Mouse (Mus musculus): ENCODE data around the gene Rbp1. TPM values are rescaled to one million over a fixed set of nuclear protein-coding genes. Genes with fewer than 3 reads are reported as not detected.

The Rbp1 gene
- polyA plus RNA-seq, 1 experiment from 2014 or later = 132 TPM

DNA sequence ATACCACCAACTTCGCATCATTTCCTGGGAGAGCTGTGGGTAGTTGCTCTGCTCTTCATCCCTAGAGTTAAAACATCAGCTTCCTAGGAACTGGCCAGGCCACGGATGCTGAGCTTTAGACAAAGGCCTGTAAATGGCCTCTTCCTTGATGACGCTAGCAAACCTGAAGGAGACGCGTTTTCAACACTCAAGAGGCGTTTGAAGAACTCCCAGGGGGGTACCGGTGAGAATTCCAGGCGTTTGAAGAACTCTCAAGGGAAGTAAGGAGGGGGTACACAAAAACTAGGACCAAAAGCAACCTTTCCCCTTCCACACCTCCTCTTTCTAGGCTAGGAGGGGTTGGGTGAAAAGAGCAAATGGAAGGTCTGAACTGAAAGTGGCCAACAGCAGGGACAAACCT, 1.5 kb downstream of the Rbp1 start:
- Histone ChIP-seq H3K9ac (peak overlapping the region; percentile 67), H3K4me3 (ENCODE audit: low read depth, low read length) (peak overlapping the region; percentile 62), H3K4me1 (ENCODE audit: insufficient read depth) (peaks cover 17% of the 10 kb centered on the region), H3K36me3 (ENCODE audit: insufficient read depth) (0 out of 2 replicates have a peak, but pooled peaks cover 1% of the 10 kb centered on the region), H3K27ac (ENCODE audit: low read depth) (peak overlapping the region; percentile 38; the same call in 1 of the 2 replicates), H3K27me3 (ENCODE audit: insufficient read depth, low read length) (no peaks in the 10 kb centered on the region), H3K4me2 (peak overlapping the region; percentile 70), H3K9me3 (ENCODE audit: low read depth, low read length) (no peaks in the 10 kb centered on the region)
- no peak for TF ChIP-seq CTCF (IDR thresholded peaks at IDR 0.05; ENCODE audit: low read depth)
- DNase-seq = peak; percentile 47
- 0 out of 2 replicates have a peak, but pooled peaks have one; percentile 4 for ATAC-seq (ENCODE audit: insufficient read depth)
- WGBS = 4% methylated on average over 8 of the region's 8 CpGs

DNA sequence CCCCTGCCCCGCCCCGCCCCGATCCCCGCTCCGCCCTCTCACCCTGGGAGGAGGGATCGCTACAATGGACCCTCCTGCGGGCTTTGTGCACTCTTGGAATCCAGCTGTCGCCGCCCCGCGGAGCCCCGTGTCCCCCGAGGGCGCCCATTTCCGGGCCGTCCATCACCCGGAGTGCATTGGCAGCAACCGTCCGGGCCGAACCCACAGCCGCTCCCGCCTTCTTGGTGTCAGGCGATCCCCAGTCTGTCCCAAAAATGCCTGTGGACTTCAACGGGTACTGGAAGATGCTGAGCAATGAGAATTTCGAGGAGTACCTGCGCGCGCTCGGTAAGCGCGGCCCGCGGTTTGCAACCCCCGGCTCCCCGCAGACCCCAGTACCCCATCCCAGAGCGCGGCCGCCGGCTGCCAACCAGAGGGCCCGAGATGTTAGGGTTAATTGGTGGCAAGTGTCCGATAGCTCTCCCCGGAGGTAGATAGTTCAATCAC, 2.0 kb downstream of the Rbp1 start:
- peaks cover 22% of the 10 kb centered on the region for H3K4me1 ChIP-seq (ENCODE audit: insufficient read depth)

DNA sequence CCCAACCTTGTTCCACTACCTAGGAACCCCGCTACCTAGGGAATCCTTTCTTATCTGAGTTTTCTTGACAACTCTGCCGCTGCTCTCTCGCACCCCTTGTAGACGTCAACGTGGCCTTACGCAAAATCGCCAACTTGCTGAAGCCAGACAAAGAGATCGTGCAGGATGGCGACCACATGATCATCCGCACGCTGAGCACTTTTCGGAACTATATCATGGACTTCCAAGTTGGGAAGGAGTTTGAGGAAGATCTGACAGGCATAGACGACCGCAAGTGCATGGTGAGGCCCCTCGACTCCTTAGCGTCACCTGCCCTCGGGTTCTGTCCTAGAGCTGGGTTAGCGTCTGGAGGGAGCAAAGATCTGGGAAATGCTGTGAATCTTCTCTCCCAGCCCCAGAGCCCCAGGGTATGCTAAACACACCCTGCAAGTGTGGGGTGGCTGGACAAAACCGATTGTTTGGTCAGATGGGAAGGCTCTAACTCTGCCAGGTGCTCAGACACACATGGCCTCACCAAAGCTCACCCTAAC, 2.7 kb downstream of the Rbp1 start:
- Histone ChIP-seq H3K27me3 (ENCODE audit: insufficient read depth, low read length) (no peaks in the 10 kb centered on the region), H3K4me1 (ENCODE audit: insufficient read depth) (peaks cover 23% of the 10 kb centered on the region), H3K27ac (ENCODE audit: low read depth) (peak overlapping the region; percentile 76), H3K4me3 (ENCODE audit: low read depth, low read length) (peak overlapping the region; percentile 62), H3K36me3 (ENCODE audit: insufficient read depth) (0 out of 2 replicates have a peak, but pooled peaks cover 5% of the 10 kb centered on the region), H3K9me3 (ENCODE audit: low read depth, low read length) (no peaks in the 10 kb centered on the region), H3K4me2 (peak overlapping the region; percentile 70), H3K9ac (peak overlapping the region; percentile 67)
- WGBS = 2% methylated on average over 19 of the region's 19 CpGs
- peak; percentile 50 for DNase-seq
- ATAC-seq (ENCODE audit: insufficient read depth) = no peak
- TF ChIP-seq CTCF (IDR thresholded peaks at IDR 0.05; ENCODE audit: low read depth) = no peak

More for the DNA sequence above, 2.0 kb downstream of the Rbp1 start:
- Histone ChIP-seq H3K4me3 (ENCODE audit: low read depth, low read length) (peak overlapping the region; percentile 62), H3K9ac (peak overlapping the region; percentile 67), H3K36me3 (ENCODE audit: insufficient read depth) (0 out of 2 replicates have a peak, but pooled peaks cover 5% of the 10 kb centered on the region), H3K4me2 (peak overlapping the region; percentile 70), H3K27me3 (ENCODE audit: insufficient read depth, low read length) (no peaks in the 10 kb centered on the region), H3K27ac (ENCODE audit: low read depth) (peak overlapping the region; percentile 76), H3K9me3 (ENCODE audit: low read depth, low read length) (no peaks in the 10 kb centered on the region)
- 1% methylated on average over 42 of the region's 42 CpGs for WGBS
- peak; percentile 87 for DNase-seq
- TF ChIP-seq CTCF (IDR thresholded peaks at IDR 0.05; ENCODE audit: low read depth) = no peak
- peak; percentile 80 for ATAC-seq (ENCODE audit: insufficient read depth)

DNA sequence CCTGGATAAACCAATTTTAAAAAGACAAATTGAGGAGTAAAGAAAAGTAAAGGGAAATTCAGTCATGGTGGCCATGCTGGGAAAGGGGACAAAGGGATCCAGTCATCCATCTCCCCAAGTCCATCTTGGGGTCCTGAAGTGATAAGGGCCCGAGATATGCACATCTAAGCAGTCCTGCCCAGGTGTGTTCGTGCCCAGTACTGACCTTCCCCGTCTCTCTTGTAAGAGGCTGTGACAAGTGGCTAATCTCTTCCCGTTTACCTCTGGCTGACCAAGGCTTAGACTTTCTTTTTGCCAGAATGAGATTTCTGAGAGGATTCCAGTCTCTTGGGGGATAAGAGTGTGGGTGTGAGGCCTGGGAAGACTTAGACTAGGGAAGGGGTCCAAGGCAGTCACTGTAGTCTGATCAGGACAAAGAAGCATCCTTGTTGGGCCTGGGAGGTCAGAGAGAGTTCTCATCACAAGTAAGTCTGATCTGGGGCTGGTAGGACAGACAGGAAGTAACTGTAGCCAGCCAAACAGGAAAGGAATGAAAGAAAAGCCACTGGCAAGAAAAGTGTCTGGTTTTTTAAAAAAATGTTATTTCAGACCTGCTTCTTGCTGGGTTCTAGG, 5.3 kb downstream of the Rbp1 start:
- H3K4me1 ChIP-seq (ENCODE audit: insufficient read depth) = peaks cover 26% of the 10 kb centered on the region
- ATAC-seq (ENCODE audit: insufficient read depth) (no peak), DNase-seq (peak; percentile 32)
- TF ChIP-seq CTCF (IDR thresholded peaks at IDR 0.05; ENCODE audit: low read depth) = no peak
- peak overlapping the region; percentile 70 for H3K4me2 ChIP-seq
- H3K9me3 ChIP-seq (ENCODE audit: low read depth, low read length) = no peaks in the 10 kb centered on the region
- 45% methylated on average over 4 of the region's 4 CpGs for WGBS
- peaks cover 14% of the 10 kb centered on the region; the same call in 1 of the 2 replicates for H3K36me3 ChIP-seq (ENCODE audit: insufficient read depth)
- H3K27me3 ChIP-seq (ENCODE audit: insufficient read depth, low read length) = no peaks in the 10 kb centered on the region
- H3K9ac ChIP-seq = no peak overlapping the region
- H3K4me3 ChIP-seq (ENCODE audit: low read depth, low read length) = peak overlapping the region; percentile 62; the same call in 1 of the 2 replicates
- peak overlapping the region; percentile 89 for H3K27ac ChIP-seq (ENCODE audit: low read depth)

DNA sequence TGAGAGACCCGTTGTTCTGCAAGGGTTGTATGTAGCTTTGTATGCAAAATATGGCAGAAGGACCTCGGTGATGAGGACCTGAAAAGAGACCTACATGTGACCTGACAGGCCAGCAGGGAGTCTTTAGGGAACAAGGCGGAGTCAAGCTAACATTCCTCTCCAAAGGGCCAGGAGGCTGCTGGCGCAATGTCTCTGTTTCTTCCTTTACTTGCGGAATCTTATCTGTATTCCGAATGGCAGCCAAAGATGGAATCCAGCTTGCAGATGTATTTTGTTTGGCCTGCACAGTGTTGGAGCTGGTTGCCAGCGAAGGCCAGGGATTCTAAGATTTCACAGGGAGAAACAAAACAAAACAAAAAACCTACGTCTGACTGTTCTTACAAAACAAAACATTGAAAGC, 6.0 kb downstream of the Rbp1 start:
- Histone ChIP-seq H3K4me1 (ENCODE audit: insufficient read depth) (peaks cover 26% of the 10 kb centered on the region), H3K36me3 (ENCODE audit: insufficient read depth) (peaks cover 14% of the 10 kb centered on the region; the same call in 1 of the 2 replicates), H3K27ac (ENCODE audit: low read depth) (peak overlapping the region; percentile 89), H3K27me3 (ENCODE audit: insufficient read depth, low read length) (no peaks in the 10 kb centered on the region), H3K9ac (peak overlapping the region; percentile 7; the same call in 1 of the 2 replicates), H3K4me2 (peak overlapping the region; percentile 70), H3K4me3 (ENCODE audit: low read depth, low read length) (0 out of 2 replicates have a peak overlapping the region, but pooled peaks have one; percentile 8), H3K9me3 (ENCODE audit: low read depth, low read length) (no peaks in the 10 kb centered on the region)
- 24% methylated on average over 8 of the region's 8 CpGs for WGBS
- no peak for TF ChIP-seq CTCF (IDR thresholded peaks at IDR 0.05; ENCODE audit: low read depth)
- DNase-seq = peak; percentile 91
- ATAC-seq (ENCODE audit: insufficient read depth) = peak; percentile 33

DNA sequence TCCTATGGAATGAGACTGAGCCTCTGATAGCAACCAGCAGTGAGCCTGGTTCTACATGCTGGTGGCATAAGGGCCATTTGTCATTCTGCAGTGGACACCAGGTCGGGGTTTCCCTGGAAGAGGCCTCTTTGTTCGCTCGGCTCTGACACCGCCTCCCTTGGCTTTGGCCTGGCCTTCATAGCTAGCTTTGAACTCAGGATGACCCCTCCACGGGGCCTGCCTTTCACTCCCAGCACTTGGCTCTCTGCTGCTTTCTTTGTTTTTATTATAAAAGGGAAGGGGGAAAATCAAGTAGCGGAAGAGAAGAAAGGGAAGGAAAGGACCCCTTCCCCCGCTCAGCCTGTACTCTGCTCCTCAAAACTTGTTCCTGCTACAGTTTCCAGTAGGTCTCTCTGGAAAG, 7.0 kb downstream of the Rbp1 start:
- Histone ChIP-seq H3K9ac (no peak overlapping the region), H3K4me3 (ENCODE audit: low read depth, low read length) (peak overlapping the region; percentile 8; the same call in 1 of the 2 replicates)
- 4% methylated on average over 7 of the region's 7 CpGs for WGBS

DNA sequence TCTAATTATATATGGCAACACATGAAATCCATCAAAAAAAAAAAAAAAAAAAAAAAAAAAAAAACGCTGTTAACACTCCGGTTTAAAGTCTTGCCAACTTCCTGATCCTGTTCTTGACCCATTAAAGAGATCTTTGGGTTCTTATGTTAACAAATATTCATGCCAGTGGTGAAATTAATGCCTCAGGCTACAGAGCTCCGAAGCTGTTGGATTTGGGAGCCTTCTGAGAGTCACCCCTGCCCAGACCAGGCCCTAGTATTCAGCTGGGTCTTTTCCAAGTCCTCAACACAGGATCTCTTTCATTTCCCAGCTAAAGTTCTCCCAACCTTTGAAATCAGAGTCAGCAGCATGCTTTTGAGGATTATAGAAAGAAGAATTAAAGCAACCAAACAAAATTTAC, 7.8 kb downstream of the Rbp1 start:
- Histone ChIP-seq H3K36me3 (ENCODE audit: insufficient read depth) (peaks cover 18% of the 10 kb centered on the region; the same call in 1 of the 2 replicates), H3K4me2 (peak overlapping the region; percentile 70; the same call in 1 of the 2 replicates), H3K9me3 (ENCODE audit: low read depth, low read length) (no peaks in the 10 kb centered on the region), H3K27ac (ENCODE audit: low read depth) (peak overlapping the region; percentile 89; the same call in 1 of the 2 replicates), H3K4me3 (ENCODE audit: low read depth, low read length) (no peak overlapping the region), H3K27me3 (ENCODE audit: insufficient read depth, low read length) (no peaks in the 10 kb centered on the region), H3K9ac (no peak overlapping the region), H3K4me1 (ENCODE audit: insufficient read depth) (peaks cover 26% of the 10 kb centered on the region)
- DNase-seq = peak; percentile 56
- WGBS = 21% methylated on average over 3 of the region's 3 CpGs
- ATAC-seq (ENCODE audit: insufficient read depth) = no peak
- no peak for TF ChIP-seq CTCF (IDR thresholded peaks at IDR 0.05; ENCODE audit: low read depth)

More for the DNA sequence above, 7.0 kb downstream of the Rbp1 start:
- Histone ChIP-seq H3K27ac (ENCODE audit: low read depth) (peak overlapping the region; percentile 89), H3K9me3 (ENCODE audit: low read depth, low read length) (no peaks in the 10 kb centered on the region), H3K27me3 (ENCODE audit: insufficient read depth, low read length) (no peaks in the 10 kb centered on the region), H3K4me2 (peak overlapping the region; percentile 70), H3K4me1 (ENCODE audit: insufficient read depth) (peaks cover 26% of the 10 kb centered on the region), H3K36me3 (ENCODE audit: insufficient read depth) (peaks cover 18% of the 10 kb centered on the region; the same call in 1 of the 2 replicates)
- peak; percentile 74 for ATAC-seq (ENCODE audit: insufficient read depth)
- TF ChIP-seq CTCF (IDR thresholded peaks at IDR 0.05; ENCODE audit: low read depth) = no peak
- peak; percentile 89 for DNase-seq

All from lung, embryonic 14.5 days (tissue).